Mouse (Mus musculus) liver, embryonic 15.5 days (tissue): ENCODE data around the gene Ddx41. TPM values are rescaled to one million over a fixed set of nuclear protein-coding genes. Genes with fewer than 3 reads are reported as not detected.
"Not testable (repeated sequence)": the region's sequence is repeated elsewhere in the genome, so short reads cannot be mapped to it uniquely, and the experiment has no call there.

Source experiments
- ATAC-seq: fragments of 200-750 bp; cut with Nextera tagmentation; 2 replicates; pipeline ENCODE4 v1.8.0; 2017; ENCODE audit warnings: moderate number of reproducible peaks, mild to moderate bottlenecking, moderate library complexity; ENCODE audit not compliant: insufficient read depth
- H3K27ac ChIP-seq: fragments of 300-500 bp; sonication (generic); replicated peaks from 2 replicates; pipeline ENCODE4 v1.5.1; 2015; ENCODE audit warnings: mild to moderate bottlenecking, inconsistent platforms
- H3K27me3 ChIP-seq: fragments of 300-500 bp; sonication (generic); 2 replicates; pipeline ENCODE4 v1.6.1; 2015; ENCODE audit warnings: mild to moderate bottlenecking, inconsistent platforms
- H3K36me3 ChIP-seq: fragments of 300-500 bp; sonication (generic); replicated peaks from 2 replicates; pipeline ENCODE4 v1.6.1; 2015; ENCODE audit warnings: moderate library complexity, mild to moderate bottlenecking, inconsistent platforms
- H3K4me1 ChIP-seq: fragments of 300-500 bp; sonication (generic); replicated peaks from 2 replicates; pipeline ENCODE4 v1.6.1; 2015; ENCODE audit warnings: inconsistent platforms
- H3K4me2 ChIP-seq: fragments of 300-500 bp; sonication (generic); 2 replicates; pipeline ENCODE4 v1.6.1; 2015; ENCODE audit warnings: moderate library complexity, mild to moderate bottlenecking, inconsistent platforms
- H3K4me3 ChIP-seq: fragments of 300-500 bp; sonication (generic); replicated peaks from 2 replicates; pipeline ENCODE4 v1.5.1; 2015; ENCODE audit warnings: mild to moderate bottlenecking, inconsistent platforms
- H3K9ac ChIP-seq: fragments of 300-500 bp; sonication (generic); 2 replicates; pipeline ENCODE4 v1.6.1; 2015; ENCODE audit warnings: moderate library complexity, mild to moderate bottlenecking, inconsistent platforms
- H3K9me3 ChIP-seq: fragments of 300-500 bp; sonication (generic); replicated peaks from 2 replicates; pipeline ENCODE4 v1.6.1; 2016; ENCODE audit warnings: inconsistent platforms
- WGBS: fragments of 180-500 bp; shearing (Covaris S2); methylation state at CpG from one replicate; pipeline ENCODE4 v1.1.7; 2015; ENCODE audit warnings: mixed read lengths; ENCODE audit not compliant: insufficient replicate concordance; 5-methylcytosine and 5-hydroxymethylcytosine counted together
- polyA plus RNA-seq: library from polyadenylated mRNA; unstranded; fragments of >200 nt; fragmentation: Nextera tagmentation; extraction: Ambion mirVana; gene quantifications from 2 replicates; pipeline ENCODE4 v1.2.1, GENCODE M21; 2015

Ddx41 gene
- polyA plus RNA-seq, 1 experiment from 2014 or later: 23.6 TPM

- not testable (repeated sequence) for ATAC-seq, H3K9me3 ChIP-seq, H3K9ac ChIP-seq, H3K36me3 ChIP-seq, H3K27me3 ChIP-seq, H3K4me3 ChIP-seq, H3K27ac ChIP-seq, H3K4me2 ChIP-seq
- 83% methylated on average over 4 of the region's 4 CpGs for WGBS
- peaks cover 25% of the 10 kb centered on the region for H3K4me1 ChIP-seq
Measured at GRCm38 (mm10) chr13:55568524-55568923, 32.1 kb upstream of the Ddx41 start.

- peaks cover 5% of the 10 kb centered on the region; the same call in 1 of the 2 replicates for H3K36me3 ChIP-seq
- H3K27ac ChIP-seq: no peak overlapping the region
- H3K4me2 ChIP-seq: no peak overlapping the region
- no peak overlapping the region for H3K4me3 ChIP-seq
- 86% methylated on average over 2 of the region's 2 CpGs for WGBS
- no peak for ATAC-seq
- no peaks in the 10 kb centered on the region for H3K9me3 ChIP-seq
- H3K27me3 ChIP-seq: no peaks in the 10 kb centered on the region
- no peak overlapping the region for H3K9ac ChIP-seq
- peaks cover 25% of the 10 kb centered on the region for H3K4me1 ChIP-seq
Measured at GRCm38 (mm10) chr13:55567949-55568348, 31.5 kb upstream of the Ddx41 start.

- H3K27me3 ChIP-seq: no peaks in the 10 kb centered on the region
- no peak overlapping the region for H3K4me2 ChIP-seq
- ATAC-seq: no peak
- peaks cover 9% of the 10 kb centered on the region; the same call in 1 of the 2 replicates for H3K36me3 ChIP-seq
- H3K9me3 ChIP-seq: no peaks in the 10 kb centered on the region
- H3K4me3 ChIP-seq: no peak overlapping the region
- peaks cover 22% of the 10 kb centered on the region for H3K4me1 ChIP-seq
- 81% methylated on average over 6 of the region's 6 CpGs for WGBS
- H3K9ac ChIP-seq: no peak overlapping the region
- H3K27ac ChIP-seq: no peak overlapping the region
Measured at GRCm38 (mm10) chr13:55567001-55567400, 30.5 kb upstream of the Ddx41 start.

GRCm38 (mm10) chr13:55563266-55563879, 26.9 kb upstream of the Ddx41 start:
- Histone ChIP-seq H3K9ac (no peak overlapping the region), H3K27me3 (no peaks in the 10 kb centered on the region), H3K4me1 (no peaks in the 10 kb centered on the region), H3K36me3 (peaks cover 14% of the 10 kb centered on the region; the same call in 1 of the 2 replicates), H3K9me3 (no peaks in the 10 kb centered on the region), H3K4me3 (no peak overlapping the region), H3K4me2 (no peak overlapping the region), H3K27ac (no peak overlapping the region)
- 80% methylated on average over 7 of the region's 7 CpGs for WGBS
- no peak for ATAC-seq

- H3K36me3 ChIP-seq: peaks cover 42% of the 10 kb centered on the region
- no peaks in the 10 kb centered on the region for H3K27me3 ChIP-seq
- H3K27ac ChIP-seq: no peak overlapping the region
- no peaks in the 10 kb centered on the region for H3K9me3 ChIP-seq
- ATAC-seq: no peak
- no peak overlapping the region for H3K4me3 ChIP-seq
- no peak overlapping the region for H3K4me2 ChIP-seq
- 77% methylated on average over 6 of the region's 6 CpGs for WGBS
- H3K4me1 ChIP-seq: no peaks in the 10 kb centered on the region
- H3K9ac ChIP-seq: no peak overlapping the region
Measured at GRCm38 (mm10) chr13:55557499-55557898, 21.0 kb upstream of the Ddx41 start.

GRCm38 (mm10) chr13:55555921-55556320, 19.5 kb upstream of the Ddx41 start:
- ATAC-seq: no peak
- Histone ChIP-seq H3K4me3 (no peak overlapping the region), H3K9ac (no peak overlapping the region), H3K36me3 (peaks cover 47% of the 10 kb centered on the region), H3K9me3 (no peaks in the 10 kb centered on the region), H3K27ac (no peak overlapping the region), H3K4me1 (no peaks in the 10 kb centered on the region), H3K27me3 (no peaks in the 10 kb centered on the region), H3K4me2 (no peak overlapping the region)
- 82% methylated on average over 9 of the region's 9 CpGs for WGBS

GRCm38 (mm10) chr13:55549061-55549460, 12.6 kb upstream of the Ddx41 start:
- Histone ChIP-seq H3K27ac (no peak overlapping the region), H3K36me3 (peaks cover 64% of the 10 kb centered on the region), H3K4me2 (no peak overlapping the region), H3K9me3 (no peaks in the 10 kb centered on the region), H3K27me3 (no peaks in the 10 kb centered on the region), H3K4me3 (no peak overlapping the region), H3K4me1 (peaks cover 17% of the 10 kb centered on the region), H3K9ac (no peak overlapping the region)
- no peak for ATAC-seq
- 80% methylated on average over 15 of the region's 15 CpGs for WGBS

GRCm38 (mm10) chr13:55548426-55548825, 12.0 kb upstream of the Ddx41 start:
- no peak overlapping the region for H3K9ac ChIP-seq
- no peak for ATAC-seq
- H3K27me3 ChIP-seq: no peaks in the 10 kb centered on the region
- H3K4me3 ChIP-seq: no peak overlapping the region
- no peak overlapping the region for H3K4me2 ChIP-seq
- peaks cover 66% of the 10 kb centered on the region for H3K36me3 ChIP-seq
- H3K4me1 ChIP-seq: peaks cover 19% of the 10 kb centered on the region
- no peak overlapping the region for H3K27ac ChIP-seq
- whole genome bisulfite sequencing: 81% methylated on average over 5 of the region's 5 CpGs
- H3K9me3 ChIP-seq: no peaks in the 10 kb centered on the region

GRCm38 (mm10) chr13:55547916-55548315, 11.5 kb upstream of the Ddx41 start:
- Histone ChIP-seq H3K9me3 (no peaks in the 10 kb centered on the region), H3K4me3 (no peak overlapping the region), H3K27me3 (no peaks in the 10 kb centered on the region), H3K36me3 (peaks cover 71% of the 10 kb centered on the region), H3K4me2 (no peak overlapping the region), H3K4me1 (peaks cover 19% of the 10 kb centered on the region), H3K27ac (no peak overlapping the region), H3K9ac (no peak overlapping the region)
- WGBS: 75% methylated on average over 2 of the region's 2 CpGs
- ATAC-seq: no peak

GRCm38 (mm10) chr13:55544792-55545191, 8.3 kb upstream of the Ddx41 start:
- peak; percentile 83 for ATAC-seq
- H3K36me3 ChIP-seq: peaks cover 84% of the 10 kb centered on the region
- H3K27me3 ChIP-seq: no peaks in the 10 kb centered on the region
- H3K9ac ChIP-seq: no peak overlapping the region
- H3K9me3 ChIP-seq: no peaks in the 10 kb centered on the region
- H3K4me3 ChIP-seq: no peak overlapping the region
- H3K27ac ChIP-seq: 0 out of 2 replicates have a peak overlapping the region, but pooled peaks have one; percentile 30
- 29% methylated on average over 6 of the region's 6 CpGs for WGBS
- H3K4me1 ChIP-seq: peaks cover 27% of the 10 kb centered on the region
- H3K4me2 ChIP-seq: no peak overlapping the region

GRCm38 (mm10) chr13:55543447-55543846, 7.0 kb upstream of the Ddx41 start:
- H3K36me3 ChIP-seq: peaks cover 83% of the 10 kb centered on the region
- H3K4me2 ChIP-seq: no peak overlapping the region
- 76% methylated on average over 8 of the region's 8 CpGs for WGBS

GRCm38 (mm10) chr13:55542891-55543290, 6.4 kb upstream of the Ddx41 start:
- 80% methylated on average over 4 of the region's 4 CpGs for WGBS
- no peak for ATAC-seq

More at GRCm38 (mm10) chr13:55543447-55543846, 7.0 kb upstream of the Ddx41 start:
- Histone ChIP-seq H3K27me3 (no peaks in the 10 kb centered on the region), H3K9me3 (no peaks in the 10 kb centered on the region), H3K4me3 (no peak overlapping the region), H3K4me1 (peaks cover 27% of the 10 kb centered on the region), H3K27ac (no peak overlapping the region), H3K9ac (no peak overlapping the region)
- no peak for ATAC-seq

More at GRCm38 (mm10) chr13:55542891-55543290, 6.4 kb upstream of the Ddx41 start:
- Histone ChIP-seq H3K9ac (no peak overlapping the region), H3K27ac (no peak overlapping the region), H3K36me3 (peaks cover 81% of the 10 kb centered on the region), H3K4me3 (no peak overlapping the region), H3K27me3 (no peaks in the 10 kb centered on the region), H3K4me1 (peaks cover 27% of the 10 kb centered on the region), H3K9me3 (no peaks in the 10 kb centered on the region), H3K4me2 (no peak overlapping the region)
